ENCODE assay signal across 8 mouse cellular contexts in genomic region chrX:109013283-109013682, GRCm38 (mm10). TPM values are rescaled to one million over a fixed set of nuclear protein-coding genes. Genes with fewer than 3 reads are reported as not detected.
DNase-seq lines count a peak whose midpoint lies in the region; ATAC-seq lines count a peak whose summit lies in the region.

Hmgn5 (minus strand) TSS chrX:109013404.

- peak within 1 kb of the TSS; percentile 61 for H3K4me2 ChIP-seq in hindbrain, embryonic 13.5 days

- DNase-seq in NIH3T3 (ENCODE audit: low read depth): peak; percentile 93
- DNase-seq in cerebellum, postnatal 10 days: peak; percentile 94 to 96
- DNase-seq in frontal cortex, postnatal 14 days (ENCODE audit: low spot score in 2 of 2): peak; percentile 83
- peak; percentile 87 to 88 for DNase-seq in layer of hippocampus, postnatal 36 days
- DNase-seq in lung, postnatal 36 days: peak; percentile 97
- peak; percentile 95 for DNase-seq in retina, postnatal 1 day
- peak; percentile 79 to 87 for DNase-seq in urinary bladder, adult 18-20 months (ENCODE audit: low spot score in 2 of 2)

- H3K27ac ChIP-seq in hindbrain, embryonic 13.5 days: peak within 1 kb of the TSS; percentile 55

- H3K36me3 ChIP-seq in hindbrain, embryonic 13.5 days: no peaks in the 10 kb centered on the region

- no peaks in the 10 kb centered on the region for H3K9me3 ChIP-seq in hindbrain, embryonic 13.5 days

- WGBS in hindbrain, embryonic 13.5 days: 22% methylated on average over 25 of the region's 25 CpGs

- no peaks in the 10 kb centered on the region for H3K27me3 ChIP-seq in hindbrain, embryonic 13.5 days

- peak within 1 kb of the TSS; percentile 29 for H3K9ac ChIP-seq in hindbrain, embryonic 13.5 days

- peak within 1 kb of the TSS; percentile 46 for H3K4me3 ChIP-seq in hindbrain, embryonic 13.5 days

- no peaks in the 10 kb centered on the region for H3K4me1 ChIP-seq in hindbrain, embryonic 13.5 days (replicated peaks)

- ATAC-seq in hindbrain, embryonic 13.5 days (ENCODE audit: low FRiP score): peak; percentile 98

RNA-seq across cellular contexts. Expression of gene Hmgn5, which starts in this region (rescaled TPM):
- 13.8 and 15.4 TPM in 2 replicates for polyA plus RNA-seq in hindbrain, embryonic 13.5 days (2015; fragmentation: Nextera tagmentation; extraction: Ambion mirVana)
- total RNA-seq in layer of hippocampus, postnatal 36 days (2021): 10 to 100 TPM; 10.1 to 10.3 TPM

Comparison
In these comparisons a context has a peak if more than half of its experiments do, and no peak if none do; other contexts are left out.
1. Peak in every context shown above with its lines: DNase-seq, ATAC-seq, H3K4me3 ChIP-seq and H3K27ac ChIP-seq.